Mouse (Mus musculus) megakaryocyte, adult 5-6 weeks (primary cell): Measurements from ENCODE around the gene Psmd13. TPM values are rescaled to one million over a fixed set of nuclear protein-coding genes. Genes with fewer than 3 reads are reported as not detected.

Experiments used
- ATAC-seq: 2 replicates; pipeline ENCODE4 v1.8.0; 2016; ENCODE audit warnings: mild to moderate bottlenecking, inconsistent platforms; ENCODE audit not compliant: poor library complexity, severe bottlenecking
- total RNA-seq, 2 experiments: library from RNA; stranded (forward) in 1 of 2; stranded (reverse) in 1 of 2; fragments of 153-499, 151-499 nt in 1 of 2; fragments of 221-1000, 200-1000 nt in 1 of 2; gene quantifications; 2 replicates each; pipeline versions ENCODE4 v1.2.3 to v1.2.4; 2015 to 2017

Gene Psmd13
- total RNA-seq, 2 experiments from 2014 or later, result 89.5 to 167 TPM

DNA sequence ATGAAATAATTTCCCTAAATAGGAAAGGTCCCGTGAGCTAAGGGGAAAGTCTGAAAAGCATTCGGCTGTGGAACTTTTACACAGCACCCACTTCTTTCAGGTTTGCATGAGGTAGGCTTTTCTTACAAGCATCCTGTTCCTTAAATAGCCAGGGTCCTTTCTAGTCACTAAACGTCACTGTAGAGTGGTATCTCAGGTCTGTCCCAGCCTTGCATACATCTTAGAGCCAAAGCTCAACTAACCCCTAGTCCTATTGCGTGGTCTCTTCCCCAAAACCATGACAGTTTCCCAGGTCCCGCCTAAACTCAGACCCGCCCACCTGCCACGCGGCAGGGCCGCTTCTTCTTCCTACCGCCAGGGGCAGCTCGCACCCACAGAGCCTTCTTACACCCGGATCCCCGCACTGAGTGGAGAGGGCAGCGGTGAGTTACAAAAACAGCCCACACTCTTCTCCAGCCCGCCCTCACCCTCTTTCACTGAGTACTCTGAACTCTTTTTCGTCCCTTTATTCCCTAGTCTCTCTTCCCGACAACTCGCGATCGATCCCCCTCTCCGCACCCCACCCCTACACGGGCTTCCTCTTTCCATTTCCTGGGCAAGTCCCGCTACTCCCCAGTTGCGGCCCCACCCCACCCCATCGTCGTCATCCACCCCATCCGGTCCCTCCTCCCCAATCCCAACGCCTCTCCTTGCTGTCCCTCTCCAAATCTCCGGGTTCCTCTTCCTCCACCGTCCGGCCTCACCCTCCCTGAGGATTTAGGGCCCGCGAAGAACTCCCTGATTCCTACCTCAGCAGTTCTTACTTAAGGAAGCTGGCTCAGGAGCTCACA, 59.7 kb downstream of the Psmd13 start, which contains the start of gene Pgghg:
TSS of gene Pgghg (plus strand) at position 170 of the 830 bp plus-strand sequence.
- peak; percentile 88 for ATAC-seq

GRCm38 (mm10) chr7:140942341-140942740, 60.6 kb downstream of the Psmd13 start:
- ATAC-seq, result no peak

GRCm38 (mm10) chr7:140942811-140943210, 61.0 kb downstream of the Psmd13 start:
- no peak for ATAC-seq

- no peak for ATAC-seq
These were observed 61.6 kb downstream of the Psmd13 start for GRCm38 (mm10) chr7:140943356-140943755.

- no peak for ATAC-seq
These were observed 62.5 kb downstream of the Psmd13 start for GRCm38 (mm10) chr7:140944236-140944635.

DNA sequence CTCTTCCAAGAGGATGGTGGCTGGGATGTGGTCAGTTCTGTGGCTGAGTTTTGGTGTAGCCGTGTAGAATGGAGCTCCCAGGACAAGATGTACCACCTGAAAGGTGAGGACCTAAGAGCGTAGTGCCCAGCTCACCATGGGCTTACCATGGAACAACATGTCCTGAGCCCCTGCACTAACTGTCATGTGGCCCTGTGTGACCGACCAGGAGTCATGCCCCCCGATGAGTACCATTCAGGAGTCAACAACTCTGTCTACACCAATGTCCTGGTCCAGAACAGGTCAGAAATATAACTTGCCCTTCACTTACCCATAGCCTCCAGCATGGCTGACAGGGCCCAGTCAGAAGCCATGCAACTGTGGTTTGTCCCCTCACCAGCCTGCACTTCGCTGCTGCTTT, 63.5 kb downstream of the Psmd13 start:
- no peak for ATAC-seq

- ATAC-seq, result no peak
These were observed 64.5 kb downstream of the Psmd13 start for GRCm38 (mm10) chr7:140946311-140946710.

GRCm38 (mm10) chr7:140946980-140947379, 65.2 kb downstream of the Psmd13 start:
- ATAC-seq, result peak; percentile 79

DNA sequence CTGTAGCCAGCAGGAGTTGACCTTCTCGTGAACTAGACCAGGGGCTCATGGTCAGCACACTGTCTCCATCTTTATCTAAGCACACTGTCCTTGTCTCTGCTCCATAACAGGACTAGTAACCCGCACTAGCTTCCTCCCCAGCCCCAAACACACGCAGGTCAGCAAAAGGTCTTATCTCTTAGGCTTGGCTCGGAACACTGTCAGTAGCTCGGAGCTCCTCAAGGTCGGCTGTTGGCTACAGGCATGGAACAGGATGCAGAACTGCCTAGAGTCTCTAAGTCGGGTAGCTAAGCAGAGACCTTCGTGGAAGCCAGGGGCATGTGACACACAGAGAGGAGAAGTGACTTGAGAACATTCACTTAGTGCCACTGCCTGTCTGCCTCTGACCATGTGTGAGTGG, 66.4 kb downstream of the Psmd13 start:
- no peak for ATAC-seq

Other genes starting within 250 kb of the Psmd13 start
- gene Olfr53, start 235.5 kb upstream of the Psmd13 start, total RNA-seq (2015), result not detected in 2 replicates
- not detected in 2 replicates for gene Olfr53, start 235.5 kb upstream of the Psmd13 start, total RNA-seq (2017)
- gene Olfr539, start 222.0 kb upstream of the Psmd13 start, total RNA-seq (2015), result not detected in 2 replicates
- gene Olfr539, start 222.0 kb upstream of the Psmd13 start, total RNA-seq (2017), result not detected in 2 replicates
- gene Olfr45, start 200.0 kb upstream of the Psmd13 start, total RNA-seq (2015), result not detected in 2 replicates
- not detected in 2 replicates for gene Olfr45, start 200.0 kb upstream of the Psmd13 start, total RNA-seq (2017)
- not detected in 2 replicates for gene Olfr541, start 184.7 kb upstream of the Psmd13 start, total RNA-seq (2015)
- not detected in 2 replicates for gene Olfr541, start 184.7 kb upstream of the Psmd13 start, total RNA-seq (2017)
- not detected in 2 replicates for gene Cyp2e1, start 118.2 kb upstream of the Psmd13 start, total RNA-seq (2015)
- gene Cyp2e1, start 118.2 kb upstream of the Psmd13 start, total RNA-seq (2017), result not detected in 2 replicates
- 0.21 and 0.69 TPM in 2 replicates for gene Syce1, start 94.1 kb upstream of the Psmd13 start, total RNA-seq (2015)
- gene Syce1, start 94.1 kb upstream of the Psmd13 start, total RNA-seq (2017), result 0.15 and 0.73 TPM in 2 replicates
- gene Zfp941, start 59.8 kb upstream of the Psmd13 start, total RNA-seq (2015), result 0.16 TPM in 1 of 2 replicates, not detected in the other
- gene Zfp941, start 59.8 kb upstream of the Psmd13 start, total RNA-seq (2017), result 0.22 and 0.33 TPM in 2 replicates
- gene Urah, start 47.0 kb upstream of the Psmd13 start, total RNA-seq (2015), result not detected in 2 replicates
- gene Urah, start 47.0 kb upstream of the Psmd13 start, total RNA-seq (2017), result not detected in 2 replicates
- not detected in 2 replicates for gene Scgb1c1, start 36.4 kb upstream of the Psmd13 start, total RNA-seq (2015)
- not detected in 2 replicates for gene Scgb1c1, start 36.4 kb upstream of the Psmd13 start, total RNA-seq (2017)
- not detected in 2 replicates for gene Odf3, start 34.2 kb upstream of the Psmd13 start, total RNA-seq (2015)
- gene Odf3, start 34.2 kb upstream of the Psmd13 start, total RNA-seq (2017), result not detected in 2 replicates
- not detected in 2 replicates for gene Gm45785, start 25.6 kb upstream of the Psmd13 start, total RNA-seq (2015)
- gene Gm45785, start 25.6 kb upstream of the Psmd13 start, total RNA-seq (2017), result not detected in 2 replicates
- 41.7 and 44.7 TPM in 2 replicates for gene Ric8a, start 25.0 kb upstream of the Psmd13 start, total RNA-seq (2015)
- gene Ric8a, start 25.0 kb upstream of the Psmd13 start, total RNA-seq (2017), result 29.7 and 30.4 TPM in 2 replicates
- gene Bet1l, start 24.4 kb upstream of the Psmd13 start, total RNA-seq (2015), result 12.9 and 13.2 TPM in 2 replicates
- 15.5 and 37.7 TPM in 2 replicates for gene Bet1l, start 24.4 kb upstream of the Psmd13 start, total RNA-seq (2017)
- gene Sirt3, start 341 bp downstream of the Psmd13 start, total RNA-seq (2015), result 7.9 and 9.1 TPM in 2 replicates
- 6.7 and 9.5 TPM in 2 replicates for gene Sirt3, start 341 bp downstream of the Psmd13 start, total RNA-seq (2017)
- not detected in 2 replicates for gene Cox8b, start 18.5 kb downstream of the Psmd13 start, total RNA-seq (2015)
- gene Cox8b, start 18.5 kb downstream of the Psmd13 start, total RNA-seq (2017), result not detected in 2 replicates
- gene Nlrp6, start 38.9 kb downstream of the Psmd13 start, total RNA-seq (2015), result not detected in 2 replicates
- gene Nlrp6, start 38.9 kb downstream of the Psmd13 start, total RNA-seq (2017), result not detected in 2 replicates
- 8.7 and 9.3 TPM in 2 replicates for gene Pgghg, start 59.4 kb downstream of the Psmd13 start, total RNA-seq (2015)
- 7.8 and 10.2 TPM in 2 replicates for gene Pgghg, start 59.4 kb downstream of the Psmd13 start, total RNA-seq (2017)
- 0.78 and 2.3 TPM in 2 replicates for gene Ifitm5, start 68.3 kb downstream of the Psmd13 start, total RNA-seq (2015)
- 1.3 TPM in 1 of 2 replicates, not detected in the other for gene Ifitm5, start 68.3 kb downstream of the Psmd13 start, total RNA-seq (2017)
- not detected in 2 replicates for gene Gm45717, start 74.0 kb downstream of the Psmd13 start, total RNA-seq (2015)
- 0.88 TPM in 1 of 2 replicates, not detected in the other for gene Gm45717, start 74.0 kb downstream of the Psmd13 start, total RNA-seq (2017)
- gene Ifitm2, start 74.0 kb downstream of the Psmd13 start, total RNA-seq (2015), result 773 and 813 TPM in 2 replicates
- gene Ifitm2, start 74.0 kb downstream of the Psmd13 start, total RNA-seq (2017), result 401 and 447 TPM in 2 replicates
- 110 and 111 TPM in 2 replicates for gene Ifitm1, start 85.3 kb downstream of the Psmd13 start, total RNA-seq (2015)
- 48.4 and 56.3 TPM in 2 replicates for gene Ifitm1, start 85.3 kb downstream of the Psmd13 start, total RNA-seq (2017)
- gene Ifitm3, start 128.8 kb downstream of the Psmd13 start, total RNA-seq (2015), result 2,002 and 2,201 TPM in 2 replicates
- gene Ifitm3, start 128.8 kb downstream of the Psmd13 start, total RNA-seq (2017), result 715 and 839 TPM in 2 replicates
- gene Ifitm6, start 136.0 kb downstream of the Psmd13 start, total RNA-seq (2015), result 1,773 and 2,031 TPM in 2 replicates
- 1,518 and 1,657 TPM in 2 replicates for gene Ifitm6, start 136.0 kb downstream of the Psmd13 start, total RNA-seq (2017)
- not detected in 2 replicates for gene Gm17387, start 147.2 kb downstream of the Psmd13 start, total RNA-seq (2015)
- not detected in 2 replicates for gene Gm17387, start 147.2 kb downstream of the Psmd13 start, total RNA-seq (2017)
- 1.5 and 3.0 TPM in 2 replicates for gene B4galnt4, start 179.1 kb downstream of the Psmd13 start, total RNA-seq (2015)
- gene B4galnt4, start 179.1 kb downstream of the Psmd13 start, total RNA-seq (2017), result 1.7 and 2.5 TPM in 2 replicates
- gene Pkp3, start 196.2 kb downstream of the Psmd13 start, total RNA-seq (2015), result 6.7 and 9.7 TPM in 2 replicates
- 3.8 and 6.1 TPM in 2 replicates for gene Pkp3, start 196.2 kb downstream of the Psmd13 start, total RNA-seq (2017)
- 7.5 and 9.3 TPM in 2 replicates for gene Sigirr, start 218.6 kb downstream of the Psmd13 start, total RNA-seq (2015)
- 7.7 and 8.2 TPM in 2 replicates for gene Sigirr, start 218.6 kb downstream of the Psmd13 start, total RNA-seq (2017)
- not detected in 2 replicates for gene Ano9, start 235.8 kb downstream of the Psmd13 start, total RNA-seq (2015)
- not detected in 2 replicates for gene Ano9, start 235.8 kb downstream of the Psmd13 start, total RNA-seq (2017)
- gene Ptdss2, start 240.4 kb downstream of the Psmd13 start, total RNA-seq (2015), result 7.1 and 10.2 TPM in 2 replicates
- gene Ptdss2, start 240.4 kb downstream of the Psmd13 start, total RNA-seq (2017), result 1.9 and 2.6 TPM in 2 replicates